Mouse (Mus musculus) forebrain, embryonic 11.5 days (tissue): ENCODE results near the gene Ppard. TPM values are rescaled to one million over a fixed set of nuclear protein-coding genes. Genes with fewer than 3 reads are reported as not detected.

Experiments
- ATAC-seq: fragments of 200-750 bp; cut with Nextera tagmentation; replicated peaks from 2 replicates; pipeline ENCODE4 v1.8.0; 2017; ENCODE audit warnings: moderate TSS enrichment; ENCODE audit not compliant: low FRiP score
- DNase-seq: peaks from one replicate; pipeline ENCODE4 v3.0.0-alpha.2; 2017; ENCODE audit warnings: low spot score
- H3K27ac ChIP-seq: fragments of 300-500 bp; sonication (generic); 2 replicates; pipeline ENCODE4 v1.5.1; 2014; ENCODE audit warnings: low read depth, low read length
- H3K27me3 ChIP-seq: fragments of 300-500 bp; sonication (generic); 2 replicates; pipeline ENCODE4 v1.6.1; 2014; ENCODE audit warnings: mild to moderate bottlenecking, low read length, mixed read lengths; ENCODE audit not compliant: control insufficient read depth, insufficient read depth
- H3K36me3 ChIP-seq: fragments of 300-500 bp; sonication (generic); 2 replicates; pipeline ENCODE4 v1.6.1; 2014; ENCODE audit warnings: mild to moderate bottlenecking, low read length, moderate library complexity, mixed read lengths; ENCODE audit not compliant: control insufficient read depth, insufficient read depth
- H3K4me1 ChIP-seq: fragments of 300-500 bp; sonication (generic); replicated peaks from 2 replicates; pipeline ENCODE4 v1.6.1; 2014; ENCODE audit warnings: low read length, mixed read lengths; ENCODE audit not compliant: control insufficient read depth, insufficient read depth
- H3K4me2 ChIP-seq: fragments of 300-500 bp; sonication (generic); 2 replicates; pipeline ENCODE4 v1.6.1; 2014; ENCODE audit warnings: low read depth, mild to moderate bottlenecking, low read length, moderate library complexity, mixed read lengths; ENCODE audit not compliant: severe bottlenecking
- H3K4me3 ChIP-seq: fragments of 300-500 bp; sonication (generic); 2 replicates; pipeline ENCODE4 v1.5.1; 2014; ENCODE audit warnings: low read depth, low read length
- H3K9ac ChIP-seq: fragments of 300-500 bp; sonication (generic); 2 replicates; pipeline ENCODE4 v1.6.1; 2014; ENCODE audit warnings: low read length
- H3K9me3 ChIP-seq: fragments of 300-500 bp; sonication (generic); 2 replicates; pipeline ENCODE4 v1.6.1; 2016; ENCODE audit warnings: low read length, mixed read lengths; ENCODE audit not compliant: control insufficient read depth
- WGBS: fragments of 180-500 bp; shearing (Covaris S2); extraction: QIAGEN DNeasy Blood & Tissue Kit; methylation state at CpG from one replicate; pipeline ENCODE4 v1.1.7; 2014; 5-methylcytosine and 5-hydroxymethylcytosine counted together
- polyA plus RNA-seq: library from polyadenylated mRNA; unstranded; fragments of >200 nt; fragmentation: Nextera tagmentation; extraction: Ambion mirVana; gene quantifications from 2 replicates; pipeline ENCODE4 v1.2.1, GENCODE M21; 2014

Gene Ppard
- polyA plus RNA-seq, 1 experiment from 2014 or later: 1.4 TPM

DNA sequence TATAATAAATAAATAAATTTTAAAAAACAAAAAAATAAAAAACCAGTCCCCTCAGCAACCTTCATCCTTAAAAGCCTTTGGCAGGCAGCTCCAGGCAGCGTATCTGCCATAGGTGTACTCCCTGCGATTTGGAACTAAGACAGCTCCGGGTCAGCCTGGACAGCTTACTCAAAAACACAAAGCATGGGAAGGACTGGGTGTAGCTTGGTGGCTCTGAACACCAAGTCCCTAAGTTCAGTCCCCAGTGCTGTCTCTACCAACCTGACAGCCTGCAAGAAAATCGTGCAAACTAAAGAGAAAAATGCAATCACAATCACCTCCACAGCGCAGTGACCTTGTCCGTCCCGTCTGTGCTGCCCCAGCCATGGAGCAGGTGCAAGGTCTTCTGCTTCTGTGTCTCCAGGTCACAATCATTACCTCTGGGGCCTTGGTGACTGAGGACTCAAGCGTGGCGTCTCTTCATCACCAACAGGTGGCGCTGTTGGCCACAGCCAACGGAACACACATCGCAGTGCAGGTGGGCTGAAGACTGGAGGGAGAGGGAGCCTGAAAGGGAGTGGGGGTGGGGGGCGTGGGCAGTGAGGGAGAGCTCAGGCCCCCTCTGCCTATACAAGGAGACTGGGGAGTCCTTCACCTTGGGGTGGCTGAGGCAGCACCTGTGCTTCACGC, 28.3 kb upstream of the Ppard start:
- H3K27me3 ChIP-seq: no peaks in the 10 kb centered on the region
- no peak overlapping the region for H3K27ac ChIP-seq
- DNase-seq (peak; percentile 74), ATAC-seq (no peak; the same call in 1 of the 2 replicates)
- no peaks in the 10 kb centered on the region for H3K36me3 ChIP-seq
- H3K4me3 ChIP-seq: no peak overlapping the region
- H3K9me3 ChIP-seq: no peaks in the 10 kb centered on the region
- no peaks in the 10 kb centered on the region for H3K4me1 ChIP-seq
- 32% methylated on average over 14 of the region's 14 CpGs for WGBS
- H3K9ac ChIP-seq: no peak overlapping the region
- no peak overlapping the region for H3K4me2 ChIP-seq

DNA sequence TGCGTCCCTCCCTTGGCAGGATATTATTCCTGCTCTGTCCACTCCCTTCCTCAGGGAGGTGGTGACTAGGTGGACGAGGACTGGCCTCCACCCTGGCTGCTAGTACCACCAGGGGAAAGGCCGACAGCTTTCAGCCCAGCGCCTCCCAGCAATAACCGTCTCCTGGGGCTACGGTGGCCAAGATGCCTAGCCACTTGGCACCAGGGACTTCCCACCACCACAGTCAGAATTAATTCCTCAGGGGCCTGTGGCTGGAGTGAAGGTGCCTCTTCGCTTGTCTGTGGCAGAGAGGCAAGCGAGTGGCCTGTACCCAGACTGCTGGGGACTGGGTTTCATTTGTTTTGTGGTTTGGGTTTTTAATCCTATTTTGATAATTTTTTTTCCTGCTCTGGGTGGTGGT, 27.1 kb upstream of the Ppard start:
- no peak overlapping the region for H3K4me2 ChIP-seq
- H3K36me3 ChIP-seq: no peaks in the 10 kb centered on the region
- no peaks in the 10 kb centered on the region for H3K4me1 ChIP-seq
- WGBS: 89% methylated on average over 8 of the region's 8 CpGs
- no peak overlapping the region for H3K27ac ChIP-seq
- no peak for DNase-seq
- H3K9ac ChIP-seq: no peak overlapping the region
- H3K4me3 ChIP-seq: no peak overlapping the region
- ATAC-seq: no peak
- H3K9me3 ChIP-seq: no peaks in the 10 kb centered on the region
- H3K27me3 ChIP-seq: no peaks in the 10 kb centered on the region

DNA sequence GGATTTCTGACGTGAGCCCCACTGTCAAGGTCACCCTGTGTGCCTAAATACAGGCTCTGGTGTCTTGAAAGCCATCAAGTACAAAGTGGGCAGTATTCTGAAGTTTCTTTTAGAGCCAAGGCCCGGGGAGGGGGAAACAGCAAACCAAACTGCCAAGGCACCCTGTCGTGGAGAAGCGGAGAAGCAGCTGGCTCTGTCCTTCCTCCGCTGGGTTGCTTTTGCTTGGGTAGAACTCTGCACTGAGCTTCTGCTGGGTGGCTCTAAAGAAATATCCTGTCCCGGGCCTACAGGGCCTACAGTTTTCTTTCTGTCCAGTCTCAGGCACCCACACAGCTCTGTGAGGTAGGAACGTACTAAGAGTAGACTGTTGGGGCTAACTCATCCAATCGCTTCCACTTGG, 25.4 kb upstream of the Ppard start:
- Histone ChIP-seq H3K9me3 (no peaks in the 10 kb centered on the region), H3K4me2 (no peak overlapping the region), H3K4me3 (no peak overlapping the region), H3K27ac (no peak overlapping the region), H3K36me3 (no peaks in the 10 kb centered on the region), H3K27me3 (no peaks in the 10 kb centered on the region), H3K9ac (no peak overlapping the region), H3K4me1 (no peaks in the 10 kb centered on the region)
- ATAC-seq: no peak
- WGBS: 76% methylated on average over 8 of the region's 8 CpGs
- no peak for DNase-seq

DNA sequence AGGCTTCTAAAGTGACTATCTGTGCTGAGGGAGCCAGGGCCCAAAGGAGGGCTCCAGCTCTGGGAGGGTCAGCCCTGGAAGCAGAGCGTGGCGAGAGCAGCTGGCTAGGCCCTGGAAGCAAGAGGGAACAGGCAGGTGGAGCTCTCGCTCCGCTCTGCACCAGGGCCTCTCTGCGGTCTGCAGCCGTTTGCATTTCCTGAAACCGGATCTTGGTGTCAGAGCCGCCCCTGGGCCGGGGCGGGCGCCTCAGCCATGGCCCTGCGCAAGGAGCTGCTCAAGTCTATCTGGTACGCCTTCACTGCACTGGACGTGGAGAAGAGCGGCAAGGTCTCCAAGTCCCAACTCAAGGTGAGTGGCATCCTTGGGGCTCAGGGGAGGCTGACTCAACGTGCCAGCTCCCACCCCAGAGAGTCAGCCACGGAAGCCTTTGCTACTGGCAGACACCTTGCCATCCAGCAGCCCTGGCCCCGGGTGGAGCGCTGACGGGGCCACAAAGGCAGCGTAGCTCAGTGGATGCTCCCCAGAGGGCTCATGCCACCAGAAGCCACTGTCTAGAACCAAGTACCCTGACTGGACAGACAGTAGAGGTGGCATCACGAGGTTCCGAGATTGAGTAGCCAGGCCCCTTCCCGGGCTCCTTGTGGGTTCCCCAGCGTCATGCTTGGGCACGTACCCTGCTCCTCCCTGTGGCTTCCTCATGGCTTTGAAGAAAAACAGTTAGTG, 24.7 kb upstream of the Ppard start, which contains the start of gene Def6:
TSS of gene Def6 (plus strand) at position 188 of the 723 bp plus-strand sequence.
- DNase-seq: peak; percentile 76
- H3K9me3 ChIP-seq: no peaks in the 10 kb centered on the region
- peak within 1 kb of the TSS; percentile 20; the same call in 1 of the 2 replicates for H3K9ac ChIP-seq
- H3K36me3 ChIP-seq: no peaks in the 10 kb centered on the region
- peak within 1 kb of the TSS; percentile 31 for H3K4me2 ChIP-seq
- H3K27ac ChIP-seq: no peak within 1 kb of the TSS
- H3K4me1 ChIP-seq: no peaks in the 10 kb centered on the region
- no peak for ATAC-seq
- 26% methylated on average over 26 of the region's 26 CpGs for WGBS
- no peaks in the 10 kb centered on the region for H3K27me3 ChIP-seq
- H3K4me3 ChIP-seq: no peak within 1 kb of the TSS

DNA sequence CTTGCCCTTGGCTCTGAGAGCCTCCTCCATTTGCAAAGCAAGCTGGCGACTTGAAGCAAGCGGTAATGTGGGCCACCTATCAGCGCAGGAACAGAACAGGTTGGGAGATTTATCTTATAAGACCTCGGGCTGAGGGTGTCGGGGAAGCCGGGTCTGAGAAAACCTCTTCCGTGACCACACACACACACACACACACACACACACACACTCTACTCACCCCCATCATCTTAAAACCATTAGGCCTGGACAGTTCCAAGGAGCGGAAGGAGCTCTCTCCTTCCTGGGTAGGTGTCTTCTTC, 24.2 kb upstream of the Ppard start:
- Histone ChIP-seq H3K4me1 (no peaks in the 10 kb centered on the region), H3K9me3 (no peaks in the 10 kb centered on the region), H3K27me3 (no peaks in the 10 kb centered on the region), H3K27ac (no peak overlapping the region), H3K36me3 (no peaks in the 10 kb centered on the region), H3K9ac (no peak overlapping the region), H3K4me2 (no peak overlapping the region), H3K4me3 (no peak overlapping the region)
- DNase-seq: no peak
- WGBS: 84% methylated on average over 8 of the region's 8 CpGs
- no peak for ATAC-seq

DNA sequence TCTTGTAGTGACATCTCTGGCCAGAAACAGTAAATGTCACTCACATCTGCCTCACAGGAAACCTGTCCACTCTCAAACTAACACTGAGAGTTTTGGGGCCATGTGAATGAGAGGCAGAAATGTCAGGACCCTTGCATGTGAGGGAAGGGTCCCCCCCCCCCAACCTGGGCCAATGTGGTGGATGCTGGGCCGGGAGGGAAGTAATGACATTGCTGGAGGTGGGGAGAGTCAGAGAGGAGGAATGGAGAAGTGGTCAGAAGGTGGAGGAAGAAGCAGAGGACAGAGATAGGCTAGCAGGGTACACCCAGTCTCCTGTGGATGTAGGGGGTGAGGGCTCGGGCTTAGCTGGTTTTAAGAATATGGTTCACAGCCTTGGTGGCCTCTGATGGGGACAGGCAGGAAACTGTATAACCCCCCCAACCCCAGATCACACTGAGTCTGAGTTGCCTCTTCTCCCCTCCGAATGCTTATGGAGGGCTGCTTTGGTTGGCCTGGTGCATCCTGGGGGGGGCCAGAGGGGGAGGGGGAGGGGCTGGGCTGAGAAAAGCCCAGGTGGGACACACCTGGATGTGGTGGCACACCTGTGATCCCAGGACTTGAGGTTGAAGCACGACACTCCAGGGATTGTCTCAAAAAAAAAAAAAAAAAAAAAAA, 22.9 kb upstream of the Ppard start:
- no peak for ATAC-seq
- Histone ChIP-seq H3K4me3 (no peak overlapping the region), H3K4me1 (no peaks in the 10 kb centered on the region), H3K36me3 (no peaks in the 10 kb centered on the region), H3K27ac (no peak overlapping the region), H3K4me2 (no peak overlapping the region), H3K9ac (no peak overlapping the region), H3K9me3 (no peaks in the 10 kb centered on the region), H3K27me3 (no peaks in the 10 kb centered on the region)
- no peak for DNase-seq
- 76% methylated on average over 4 of the region's 4 CpGs for WGBS

DNA sequence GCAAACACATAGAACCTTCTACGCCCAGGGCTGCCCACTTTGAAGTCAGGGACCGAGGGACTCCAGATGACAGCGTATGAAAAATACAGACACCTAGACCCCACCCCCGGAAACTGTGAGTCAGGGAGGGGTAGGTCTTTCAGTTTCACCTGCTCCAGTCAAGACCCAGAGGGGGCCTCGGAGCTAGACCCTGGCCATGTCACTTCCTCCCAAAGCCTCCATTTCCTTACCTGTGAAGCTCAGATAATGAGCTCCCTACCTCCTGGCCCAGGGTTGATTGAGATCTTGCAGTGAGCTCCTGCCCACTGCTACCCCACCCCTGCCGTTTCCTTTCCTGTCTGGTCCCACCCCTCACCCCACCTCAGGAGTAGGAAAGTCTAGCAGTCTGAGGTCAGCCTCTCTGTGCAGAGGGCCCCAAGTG, 20.6 kb upstream of the Ppard start:
- DNase-seq (no peak), ATAC-seq (no peak)
- H3K4me3 ChIP-seq: no peak overlapping the region
- H3K9ac ChIP-seq: no peak overlapping the region
- 83% methylated on average over 6 of the region's 6 CpGs for WGBS
- H3K36me3 ChIP-seq: no peaks in the 10 kb centered on the region
- no peaks in the 10 kb centered on the region for H3K27me3 ChIP-seq
- H3K4me2 ChIP-seq: no peak overlapping the region
- no peaks in the 10 kb centered on the region for H3K4me1 ChIP-seq
- H3K27ac ChIP-seq: no peak overlapping the region
- no peaks in the 10 kb centered on the region for H3K9me3 ChIP-seq

DNA sequence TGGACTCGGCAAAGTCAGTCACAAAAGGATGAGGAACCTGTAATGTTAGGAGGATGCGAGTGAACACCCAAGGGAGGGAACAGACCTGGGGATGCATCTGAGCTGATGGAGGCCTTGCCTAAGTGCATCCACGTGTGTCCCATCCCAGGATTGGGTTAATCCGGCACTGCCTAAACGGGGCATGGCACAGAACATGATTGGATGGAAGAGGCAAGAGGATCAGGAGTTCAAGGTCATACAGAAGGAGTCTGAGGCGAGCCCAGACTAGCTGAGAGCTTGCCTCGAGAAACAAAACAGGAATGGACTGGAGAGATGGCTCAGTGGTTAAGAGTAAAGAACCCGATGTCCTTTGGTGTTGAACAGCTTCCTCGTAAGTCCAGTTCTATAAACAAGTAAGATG, 20.1 kb upstream of the Ppard start:
- no peaks in the 10 kb centered on the region for H3K4me1 ChIP-seq
- H3K9ac ChIP-seq: no peak overlapping the region
- 78% methylated on average over 9 of the region's 9 CpGs for WGBS
- ATAC-seq (no peak), DNase-seq (no peak)
- no peaks in the 10 kb centered on the region for H3K9me3 ChIP-seq
- H3K4me3 ChIP-seq: no peak overlapping the region
- no peaks in the 10 kb centered on the region for H3K36me3 ChIP-seq
- H3K27ac ChIP-seq: no peak overlapping the region
- no peak overlapping the region for H3K4me2 ChIP-seq
- no peaks in the 10 kb centered on the region for H3K27me3 ChIP-seq
